Mouse (Mus musculus) adrenal gland, postnatal 4 days (tissue): Measurements from ENCODE around the gene Mylk. TPM values are rescaled to one million over a fixed set of nuclear protein-coding genes. Genes with fewer than 3 reads are reported as not detected.
A peak's percentile ranks its signal among the peaks of the same experiment; 100 is the strongest.

ENCODE experiments used
- DNase-seq, 2 experiments: peaks; one replicate each; pipeline ENCODE4 v3.0.0; 2021 to 2022; ENCODE audit warnings: low spot score in 2 of 2, mixed read lengths in 2 of 2
- total RNA-seq, 2 experiments: library from RNA; stranded (reverse); gene quantifications; 2 replicates each; pipeline ENCODE4 v1.2.3; 2021

Gene Mylk
- total RNA-seq, 2 experiments from 2014 or later, result 50.8 to 66.3 TPM

DNA sequence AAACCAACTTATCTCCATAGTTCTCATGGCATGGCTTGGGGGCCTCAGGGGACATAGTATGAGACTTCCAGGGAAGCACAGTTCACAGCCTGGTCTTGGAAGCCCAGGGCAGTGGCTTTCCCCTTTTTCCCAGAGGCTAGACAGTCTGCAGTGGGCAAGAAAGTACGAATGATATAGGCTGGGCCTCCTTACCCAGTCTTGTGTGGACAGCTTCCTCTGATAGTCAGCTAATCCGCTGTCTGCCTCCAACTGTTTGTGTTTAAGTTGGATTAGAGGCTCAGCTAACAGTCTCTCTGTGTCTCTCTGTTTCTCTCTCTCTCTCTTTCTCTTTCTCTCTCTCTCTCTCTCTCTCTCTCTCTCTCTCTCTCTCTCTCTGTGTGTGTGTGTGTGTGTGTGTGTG is 156.0 kb downstream of the Mylk start:
- no peak for DNase-seq

DNA sequence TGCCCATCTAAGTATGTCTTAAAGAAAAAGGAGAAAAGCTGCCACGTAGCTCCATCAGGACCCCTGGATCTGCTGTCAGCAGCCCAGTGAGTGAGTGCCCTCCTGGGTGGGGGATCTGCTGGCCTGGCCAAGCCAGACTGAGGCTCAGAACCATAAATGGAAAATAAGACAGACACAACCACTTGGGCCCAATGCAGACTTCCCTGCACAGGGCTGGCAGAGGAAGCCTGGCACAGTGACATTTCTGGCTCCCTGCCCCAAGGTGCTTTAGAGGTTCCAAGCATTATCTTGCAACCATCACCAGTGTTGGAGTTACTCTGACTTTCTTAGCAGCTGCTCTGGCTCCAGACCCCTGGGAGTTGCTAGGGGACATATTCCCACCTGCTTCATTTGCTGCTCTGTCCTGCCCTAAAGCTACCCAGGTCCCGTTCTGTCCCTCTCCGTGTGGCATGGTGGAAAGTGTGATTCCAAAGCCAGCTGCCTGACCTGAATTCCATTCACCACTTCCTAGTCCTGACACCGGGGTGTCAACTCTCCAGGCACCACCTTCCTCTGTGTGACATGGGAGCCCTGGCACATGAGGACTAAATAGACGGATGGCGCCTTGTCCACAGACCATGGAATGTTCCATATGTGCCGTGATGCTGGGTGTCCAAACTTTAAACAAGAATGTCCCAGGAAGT is 156.7 kb downstream of the Mylk start:
- no peak for DNase-seq

- DNase-seq, result peak; percentile 47 to 55
Measured at GRCm38 (mm10) chr16:34902294-34902680, 157.3 kb downstream of the Mylk start.

DNA sequence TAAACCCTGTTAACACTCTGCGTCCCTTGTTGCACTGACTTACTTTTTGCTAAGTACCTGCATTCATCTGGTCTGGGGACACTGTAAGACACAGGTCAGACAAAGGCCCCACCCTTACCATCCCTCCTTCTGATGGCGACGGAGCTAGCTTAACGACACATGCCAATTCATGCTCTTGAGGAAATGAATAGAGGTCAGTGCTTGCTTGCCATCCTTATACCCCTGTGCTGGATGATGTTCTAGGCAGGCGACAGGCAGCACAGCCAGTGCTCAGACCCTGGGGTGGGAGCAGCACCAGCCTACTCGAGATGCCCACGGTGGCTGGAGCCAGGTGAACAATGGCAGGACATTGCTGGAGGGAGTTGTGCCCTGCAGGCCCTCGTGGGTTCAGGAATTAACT is 157.8 kb downstream of the Mylk start:
- DNase-seq, result no peak

DNA sequence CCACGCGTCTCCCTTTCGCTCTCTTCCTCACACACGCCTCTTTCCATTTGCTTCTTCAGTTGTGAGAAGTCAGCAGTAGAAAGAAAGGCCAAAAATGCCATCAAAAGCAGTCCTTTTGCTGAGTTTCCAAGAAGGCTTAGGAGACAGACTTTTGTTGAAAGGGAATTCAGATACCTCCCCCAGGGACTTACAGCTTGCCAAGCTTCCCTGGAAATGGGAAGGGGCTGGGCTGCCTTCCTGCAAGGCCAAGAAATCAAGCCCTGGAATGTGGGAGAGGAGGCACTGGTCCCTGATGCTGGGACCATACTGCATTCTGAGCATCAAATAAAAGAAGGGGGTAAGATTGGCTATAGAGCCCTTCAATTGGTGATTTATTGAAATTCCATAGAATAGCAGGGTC is 159.9 kb downstream of the Mylk start:
- no peak for DNase-seq

GRCm38 (mm10) chr16:34909437-34909836 is 164.4 kb downstream of the Mylk start:
- no peak for DNase-seq

GRCm38 (mm10) chr16:34917373-34917900 is 172.4 kb downstream of the Mylk start:
- no peak for DNase-seq

- DNase-seq, result no peak
Measured at GRCm38 (mm10) chr16:34920182-34920581, 175.2 kb downstream of the Mylk start.

GRCm38 (mm10) chr16:34920868-34921267 is 175.9 kb downstream of the Mylk start:
- DNase-seq, result no peak

DNA sequence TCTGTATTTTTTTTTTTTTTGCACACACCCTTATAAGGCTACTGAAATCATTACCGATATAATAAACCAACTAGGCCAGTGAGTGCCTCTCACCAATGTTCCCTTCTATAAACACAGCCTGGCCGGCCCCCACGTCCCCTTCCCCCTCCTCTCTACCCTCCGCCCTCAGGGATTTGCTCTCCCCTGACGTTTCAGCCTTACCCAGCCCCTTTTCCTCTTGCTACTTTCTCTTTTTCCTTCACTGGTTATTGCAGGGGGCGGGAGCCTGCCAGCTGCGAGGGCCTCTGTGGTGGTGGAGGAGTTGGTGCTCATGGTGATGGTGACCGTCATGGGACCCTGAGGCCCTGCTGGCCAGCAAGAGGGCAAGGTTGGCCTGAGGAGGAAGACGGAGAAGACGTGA is 176.3 kb downstream of the Mylk start:
- no peak for DNase-seq

DNA sequence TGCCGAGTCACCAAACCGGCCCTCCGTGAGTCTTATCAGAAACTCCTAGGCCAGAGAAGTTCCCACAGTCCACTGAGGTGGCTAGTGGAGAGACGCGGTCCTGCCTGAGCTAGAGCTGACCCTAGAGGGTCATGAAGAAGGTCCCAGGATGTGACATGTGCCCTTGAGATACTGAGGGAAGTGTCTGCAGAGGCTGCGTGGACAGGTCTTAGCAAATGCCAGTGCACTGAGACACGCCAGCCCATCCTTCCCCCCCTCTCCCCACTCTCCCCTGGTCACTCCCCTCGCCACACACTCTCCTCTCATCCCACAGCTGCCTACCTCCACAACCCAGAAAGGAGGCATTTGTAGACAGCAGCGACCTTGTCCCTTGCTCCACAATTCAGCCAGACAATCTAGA is 178.6 kb downstream of the Mylk start:
- no peak for DNase-seq

DNA sequence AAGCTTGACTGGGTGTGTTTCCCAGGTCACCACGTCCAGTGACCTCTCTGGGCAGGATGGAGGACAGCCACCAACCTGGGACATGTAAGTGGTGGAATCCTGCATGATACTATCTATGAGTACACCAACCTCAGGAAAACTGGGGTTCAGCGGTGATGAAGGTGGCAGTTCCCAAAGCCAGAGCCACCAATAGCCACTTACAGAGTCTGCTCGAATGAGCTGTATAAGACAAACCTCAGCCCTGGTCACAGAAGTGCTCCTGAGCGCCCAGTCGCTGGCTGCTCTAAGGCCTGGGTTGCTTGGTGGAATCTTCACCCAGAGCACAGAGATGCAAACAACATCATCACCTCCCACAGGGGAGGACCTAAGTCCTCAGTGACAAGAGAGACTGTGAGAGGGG is 179.3 kb downstream of the Mylk start:
- no peak for DNase-seq

- peak in 1 of 2 experiments; percentile 60 for DNase-seq
Measured at GRCm38 (mm10) chr16:34924937-34925618, 180.1 kb downstream of the Mylk start.

DNA sequence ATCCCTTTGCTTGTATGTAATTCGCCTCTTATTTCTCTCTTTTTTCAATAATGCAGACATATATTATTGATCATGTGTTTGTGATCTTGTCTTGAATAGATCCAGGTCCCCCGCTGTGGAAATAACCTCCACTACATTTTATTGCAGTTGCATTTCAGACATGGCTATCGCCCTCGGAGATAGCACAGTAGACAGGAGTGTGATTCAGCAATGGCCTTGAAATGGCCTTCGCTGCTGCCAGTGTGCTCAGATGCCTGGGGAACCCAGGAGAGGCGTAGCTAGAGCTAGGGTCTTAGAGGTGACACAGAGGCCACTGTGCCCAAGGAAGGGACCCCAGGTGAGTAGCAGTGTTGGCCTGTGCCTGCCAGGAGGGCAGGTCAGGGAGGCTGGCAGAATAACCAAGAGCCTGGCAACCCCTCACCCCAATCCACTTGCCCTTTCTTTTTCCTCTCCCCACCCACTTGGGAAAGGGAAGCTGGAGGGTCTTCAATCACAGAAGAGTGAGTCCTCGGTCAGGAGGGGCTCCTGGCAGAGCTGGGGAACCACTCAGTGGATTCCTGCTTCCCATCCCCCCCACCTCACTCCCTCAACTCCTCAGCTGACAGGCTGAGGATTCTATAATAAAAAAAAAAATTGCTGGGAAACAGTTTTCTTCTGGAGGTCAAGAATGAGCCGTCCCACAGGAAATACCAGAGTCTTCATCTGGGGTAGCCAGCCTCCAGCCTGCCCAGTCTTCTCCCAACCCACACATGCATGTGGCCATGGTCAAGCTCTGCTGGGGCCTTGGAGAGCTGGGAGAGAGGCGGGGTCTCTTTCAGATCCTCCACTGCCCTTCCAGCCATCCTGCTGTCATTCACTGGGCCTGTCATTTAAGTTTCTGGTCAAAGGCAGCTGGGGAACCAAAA is 181.8 kb downstream of the Mylk start:
- no peak for DNase-seq

- no peak for DNase-seq
Measured at GRCm38 (mm10) chr16:34929686-34930085, 184.7 kb downstream of the Mylk start.

DNA sequence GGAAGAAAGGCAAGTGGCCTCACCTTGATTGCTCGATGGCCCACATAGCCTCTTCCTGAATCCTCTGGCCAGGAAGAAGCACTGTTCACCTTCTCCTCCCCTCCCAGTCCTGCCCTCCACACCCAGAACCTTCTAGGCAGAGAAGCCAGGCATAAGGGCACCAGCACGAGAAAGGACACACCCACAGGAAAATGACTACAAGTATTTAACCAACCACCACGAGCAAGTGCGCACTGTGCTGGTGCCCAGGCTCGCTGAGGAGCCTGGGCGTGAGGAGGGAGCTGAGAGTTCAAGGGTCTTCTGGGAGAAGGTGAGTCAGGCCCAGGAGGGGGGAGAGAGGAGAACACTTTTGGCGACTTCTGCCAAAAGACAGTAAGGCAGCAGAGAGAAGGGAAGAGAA is 185.1 kb downstream of the Mylk start:
- DNase-seq, result no peak

- DNase-seq, result no peak
Measured at GRCm38 (mm10) chr16:34931306-34931705, 186.3 kb downstream of the Mylk start.

DNA sequence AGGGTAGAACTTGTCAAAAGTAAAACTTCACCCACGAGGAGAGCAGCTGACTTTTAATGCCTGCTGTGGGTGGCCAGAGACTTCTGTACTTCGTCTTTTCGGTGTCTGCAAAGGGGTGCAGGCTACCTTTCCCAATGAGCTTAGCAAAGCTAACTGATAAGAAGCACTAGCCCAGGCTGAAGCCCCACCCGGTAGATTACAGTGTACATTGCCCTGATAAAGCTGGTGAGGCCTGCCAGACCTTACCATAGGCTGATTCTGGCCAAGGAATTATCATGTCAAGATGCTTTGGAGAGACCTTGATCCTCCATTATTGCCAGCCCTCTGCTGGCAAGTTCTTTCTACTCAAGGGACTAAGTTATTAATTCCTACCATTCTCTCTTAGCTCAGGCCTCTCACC is 188.2 kb downstream of the Mylk start:
- DNase-seq, result no peak

GRCm38 (mm10) chr16:34934486-34934885 is 189.5 kb downstream of the Mylk start:
- no peak for DNase-seq

GRCm38 (mm10) chr16:34935514-34936338 is 190.7 kb downstream of the Mylk start:
- no peak for DNase-seq

DNA sequence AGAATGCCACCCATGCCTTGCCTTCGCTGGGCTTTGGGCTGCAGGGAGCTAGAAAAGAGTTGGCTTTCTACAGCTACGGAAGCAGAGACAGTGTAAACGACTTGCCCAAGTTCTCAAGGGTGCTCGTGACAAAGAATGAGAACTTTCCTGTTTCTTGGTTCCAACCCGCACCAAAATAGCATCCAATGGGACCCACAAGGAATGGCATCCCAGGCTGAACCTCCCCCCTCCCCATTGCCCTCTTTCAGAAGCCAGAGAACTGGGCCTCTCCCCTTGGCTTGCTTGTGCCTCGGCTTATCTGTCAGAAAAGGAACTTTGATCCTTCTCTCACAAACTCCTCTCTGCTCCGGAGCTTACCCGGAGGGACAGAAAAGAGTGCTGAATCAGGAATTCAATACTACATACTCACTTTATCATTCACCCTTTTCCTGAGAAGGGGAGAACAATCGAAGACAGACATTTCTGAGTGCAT is 191.4 kb downstream of the Mylk start:
- DNase-seq, result no peak
